Mouse (Mus musculus) limb, embryonic 11.5 days (tissue): ENCODE measurements around the gene Olfr870. TPM values are rescaled to one million over a fixed set of nuclear protein-coding genes. Genes with fewer than 3 reads are reported as not detected.
"Not testable (repeated sequence)": the region's sequence is repeated elsewhere in the genome, so short reads cannot be mapped to it uniquely, and the experiment has no call there.

ENCODE experiments used
- ATAC-seq: fragments of 200-750 bp; cut with Nextera tagmentation; 2 replicates; pipeline ENCODE4 v1.8.0; 2017; ENCODE audit warnings: low read depth; ENCODE audit not compliant: insufficient number of reproducible peaks, low FRiP score, low TSS enrichment
- DNase-seq: peaks from one replicate; pipeline ENCODE4 v3.0.0-alpha.2; 2015; ENCODE audit warnings: low spot score
- H3K27ac ChIP-seq: fragments of 300-500 bp; sonication (generic); replicated peaks from 2 replicates; pipeline ENCODE4 v1.5.1; 2014; ENCODE audit warnings: low read depth, mild to moderate bottlenecking, low read length
- H3K27me3 ChIP-seq: fragments of 300-500 bp; sonication (generic); 2 replicates; pipeline ENCODE4 v1.6.1; 2014; ENCODE audit warnings: mild to moderate bottlenecking, low read length, mixed read lengths; ENCODE audit not compliant: control insufficient read depth, insufficient read depth
- H3K36me3 ChIP-seq: fragments of 300-500 bp; sonication (generic); 2 replicates; pipeline ENCODE4 v1.6.1; 2014; ENCODE audit warnings: mild to moderate bottlenecking, low read length, moderate library complexity, mixed read lengths; ENCODE audit not compliant: control insufficient read depth, insufficient read depth
- H3K4me1 ChIP-seq: fragments of 300-500 bp; sonication (generic); 2 replicates; pipeline ENCODE4 v1.6.1; 2014; ENCODE audit warnings: low read length, mixed read lengths; ENCODE audit not compliant: control insufficient read depth, insufficient read depth
- H3K4me2 ChIP-seq: fragments of 300-500 bp; sonication (generic); 2 replicates; pipeline ENCODE4 v1.6.1; 2014; ENCODE audit warnings: low read depth, mild to moderate bottlenecking, moderate library complexity; ENCODE audit not compliant: severe bottlenecking
- H3K4me3 ChIP-seq: fragments of 300-500 bp; sonication (generic); 2 replicates; pipeline ENCODE4 v1.5.1; 2014; ENCODE audit warnings: low read depth, low read length
- H3K9ac ChIP-seq: fragments of 300-500 bp; sonication (generic); 2 replicates; pipeline ENCODE4 v1.6.1; 2014; ENCODE audit warnings: mild to moderate bottlenecking, low read length
- H3K9me3 ChIP-seq: fragments of 300-500 bp; sonication (generic); 2 replicates; pipeline ENCODE4 v1.6.1; 2016; ENCODE audit warnings: low read length; ENCODE audit not compliant: control insufficient read depth
- WGBS: fragments of 180-500 bp; shearing (Covaris S2); extraction: QIAGEN DNeasy Blood & Tissue Kit; methylation state at CpG from one replicate; pipeline ENCODE4 v1.1.7; 2014; 5-methylcytosine and 5-hydroxymethylcytosine counted together
- polyA plus RNA-seq: library from polyadenylated mRNA; unstranded; fragments of >200 nt; fragmentation: Nextera tagmentation; extraction: Ambion mirVana; gene quantifications from 2 replicates; pipeline ENCODE4 v1.2.1, GENCODE M21; 2014

Gene Olfr870
- polyA plus RNA-seq, result not detected in 2 replicates

GRCm38 (mm10) chr9:20173957-20174356 lies at the start of gene Olfr870:
Gene Olfr870 (minus strand): TSS chr9:20174057.
- no peaks in the 10 kb centered on the region for H3K4me1 ChIP-seq
- ATAC-seq, result no peak
- no peaks in the 10 kb centered on the region for H3K36me3 ChIP-seq
- 81% methylated on average over 2 of the region's 2 CpGs for WGBS
- H3K4me3 ChIP-seq, result no peak within 1 kb of the TSS
- H3K27ac ChIP-seq, result no peak within 1 kb of the TSS
- no peak within 1 kb of the TSS for H3K4me2 ChIP-seq
- H3K27me3 ChIP-seq, result no peaks in the 10 kb centered on the region
- no peak within 1 kb of the TSS for H3K9ac ChIP-seq
- DNase-seq, result no peak
- peaks cover 3% of the 10 kb centered on the region; the same call in 1 of the 2 replicates for H3K9me3 ChIP-seq

GRCm38 (mm10) chr9:20211907-20212306 lies 38.0 kb upstream of the Olfr870 start, which contains the start of gene Olfr871:
Gene Olfr871 (plus strand): TSS chr9:20212207.
- no peaks in the 10 kb centered on the region for H3K27me3 ChIP-seq
- ATAC-seq, result no peak

GRCm38 (mm10) chr9:20211477-20211876 lies 37.6 kb upstream of the Olfr870 start:
- ATAC-seq (no peak), DNase-seq (no peak)
- Histone ChIP-seq H3K9me3 (no peaks in the 10 kb centered on the region; the same call in 1 of the 2 replicates), H3K9ac (no peak overlapping the region), H3K36me3 (no peaks in the 10 kb centered on the region), H3K4me3 (no peak overlapping the region), H3K27ac (no peak overlapping the region), H3K4me1 (no peaks in the 10 kb centered on the region), H3K27me3 (no peaks in the 10 kb centered on the region), H3K4me2 (no peak overlapping the region)
- WGBS, result 75% methylated on average over 2 of the region's 2 CpGs

More at GRCm38 (mm10) chr9:20211907-20212306, 38.0 kb upstream of the Olfr870 start, which contains the start of gene Olfr871:
- no peaks in the 10 kb centered on the region for H3K36me3 ChIP-seq
- no peaks in the 10 kb centered on the region; the same call in 1 of the 2 replicates for H3K9me3 ChIP-seq
- no peak for DNase-seq
- no peak within 1 kb of the TSS for H3K4me2 ChIP-seq
- H3K27ac ChIP-seq, result no peak within 1 kb of the TSS
- no peaks in the 10 kb centered on the region for H3K4me1 ChIP-seq
- no peak within 1 kb of the TSS for H3K9ac ChIP-seq
- no peak within 1 kb of the TSS for H3K4me3 ChIP-seq

GRCm38 (mm10) chr9:20210812-20211211 lies 37.0 kb upstream of the Olfr870 start:
- no peaks in the 10 kb centered on the region; the same call in 1 of the 2 replicates for H3K9me3 ChIP-seq
- H3K4me3 ChIP-seq, result no peak overlapping the region
- H3K27me3 ChIP-seq, result no peaks in the 10 kb centered on the region
- no peaks in the 10 kb centered on the region for H3K36me3 ChIP-seq
- no peak overlapping the region for H3K27ac ChIP-seq
- no peak overlapping the region for H3K9ac ChIP-seq
- no peaks in the 10 kb centered on the region for H3K4me1 ChIP-seq
- H3K4me2 ChIP-seq, result no peak overlapping the region
- DNase-seq, result no peak
- ATAC-seq, result no peak
- 70% methylated on average over 1 of the region's 1 CpGs for WGBS

GRCm38 (mm10) chr9:20203413-20203984 lies 29.6 kb upstream of the Olfr870 start:
- H3K36me3 ChIP-seq, H3K9me3 ChIP-seq, H3K27ac ChIP-seq, H3K4me2 ChIP-seq, DNase-seq, H3K27me3 ChIP-seq, H3K4me3 ChIP-seq, ATAC-seq, H3K9ac ChIP-seq, H3K4me1 ChIP-seq: not testable (repeated sequence)
- WGBS, result 90% methylated on average over 7 of the region's 7 CpGs

- 67% methylated on average over 1 of the region's 1 CpGs for WGBS
- ATAC-seq, result no peak
Observed at GRCm38 (mm10) chr9:20202131-20202530, 28.3 kb upstream of the Olfr870 start.

GRCm38 (mm10) chr9:20179463-20179862 lies 5.6 kb upstream of the Olfr870 start:
- ATAC-seq, result no peak
- 73% methylated on average over 5 of the region's 5 CpGs for WGBS
- DNase-seq, result no peak
- Histone ChIP-seq H3K4me2 (no peak overlapping the region), H3K36me3 (no peaks in the 10 kb centered on the region), H3K27me3 (no peaks in the 10 kb centered on the region), H3K9me3 (peaks cover 3% of the 10 kb centered on the region; the same call in 1 of the 2 replicates), H3K9ac (no peak overlapping the region), H3K4me1 (no peaks in the 10 kb centered on the region), H3K4me3 (no peak overlapping the region), H3K27ac (no peak overlapping the region)

More at GRCm38 (mm10) chr9:20202131-20202530, 28.3 kb upstream of the Olfr870 start:
- Histone ChIP-seq H3K4me3 (no peak overlapping the region), H3K36me3 (no peaks in the 10 kb centered on the region), H3K27ac (no peak overlapping the region), H3K9me3 (peaks cover 2% of the 10 kb centered on the region; the same call in 1 of the 2 replicates), H3K9ac (no peak overlapping the region), H3K4me2 (no peak overlapping the region), H3K27me3 (no peaks in the 10 kb centered on the region), H3K4me1 (no peaks in the 10 kb centered on the region)
- DNase-seq, result no peak

- 90% methylated on average over 3 of the region's 3 CpGs for WGBS
- Histone ChIP-seq H3K4me2 (no peak overlapping the region), H3K4me1 (no peaks in the 10 kb centered on the region), H3K27ac (no peak overlapping the region), H3K27me3 (no peaks in the 10 kb centered on the region), H3K36me3 (no peaks in the 10 kb centered on the region), H3K9me3 (peaks cover 6% of the 10 kb centered on the region; the same call in 1 of the 2 replicates), H3K9ac (no peak overlapping the region), H3K4me3 (no peak overlapping the region)
- no peak for DNase-seq
- ATAC-seq, result no peak
Observed at GRCm38 (mm10) chr9:20149706-20150105, 24.2 kb downstream of the Olfr870 start.
